Mouse (Mus musculus) megakaryocyte, adult 5-6 weeks (primary cell): ENCODE measurements around the gene Actr2. TPM values are rescaled to one million over a fixed set of nuclear protein-coding genes. Genes with fewer than 3 reads are reported as not detected.
"Not testable (repeated sequence)": the region's sequence is repeated elsewhere in the genome, so short reads cannot be mapped to it uniquely, and the experiment has no call there.

Experiments
- ATAC-seq: 2 replicates; pipeline ENCODE4 v1.8.0; 2016; ENCODE audit warnings: mild to moderate bottlenecking, inconsistent platforms; ENCODE audit not compliant: poor library complexity, severe bottlenecking
- total RNA-seq, 2 experiments: library from RNA; stranded (forward) in 1 of 2; stranded (reverse) in 1 of 2; fragments of 153-499, 151-499 nt in 1 of 2; fragments of 221-1000, 200-1000 nt in 1 of 2; gene quantifications; 2 replicates each; pipeline versions ENCODE4 v1.2.3 to v1.2.4; 2015 to 2017

Gene Actr2
- total RNA-seq, 2 experiments from 2014 or later = 356 to 385 TPM

DNA sequence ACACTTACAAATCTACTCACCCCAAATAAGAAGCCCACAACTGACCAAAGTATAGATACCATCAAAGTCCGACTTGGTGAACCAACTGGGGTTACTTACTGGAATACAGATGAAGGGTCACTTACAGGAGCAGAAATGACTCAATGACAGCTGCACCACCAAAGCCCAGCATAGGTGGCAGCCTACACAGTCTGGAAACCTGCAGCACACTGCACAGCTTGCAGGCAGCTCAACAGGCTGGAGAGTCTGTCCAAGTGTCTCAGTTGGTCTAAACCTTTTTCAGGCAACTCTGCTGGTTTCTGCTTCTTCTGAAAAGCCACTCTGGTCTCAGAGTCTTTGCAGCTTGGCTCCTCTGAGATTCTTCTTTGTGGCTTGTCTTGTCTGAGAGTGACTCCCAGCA, 12.7 kb upstream of the Actr2 start:
- ATAC-seq = no peak

DNA sequence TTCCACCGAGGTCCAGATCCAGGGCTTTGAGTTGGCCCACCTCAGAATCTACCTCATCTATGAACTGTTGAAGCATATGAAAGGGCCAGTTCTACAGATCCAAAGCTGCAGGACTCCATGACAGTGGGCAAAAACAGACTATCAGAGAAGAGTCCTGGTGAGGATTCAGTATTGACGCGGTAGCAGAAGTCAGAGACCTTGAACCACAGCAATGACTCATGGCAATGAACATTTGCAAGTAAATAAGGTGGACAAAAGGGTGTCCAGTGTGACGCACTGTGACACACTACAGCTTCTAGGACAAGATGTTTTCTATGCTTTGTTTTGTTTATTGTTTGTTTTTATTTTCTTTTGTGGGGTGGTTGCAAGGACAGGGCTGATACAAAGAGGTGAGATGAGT, 4.0 kb upstream of the Actr2 start:
- ATAC-seq = no peak

DNA sequence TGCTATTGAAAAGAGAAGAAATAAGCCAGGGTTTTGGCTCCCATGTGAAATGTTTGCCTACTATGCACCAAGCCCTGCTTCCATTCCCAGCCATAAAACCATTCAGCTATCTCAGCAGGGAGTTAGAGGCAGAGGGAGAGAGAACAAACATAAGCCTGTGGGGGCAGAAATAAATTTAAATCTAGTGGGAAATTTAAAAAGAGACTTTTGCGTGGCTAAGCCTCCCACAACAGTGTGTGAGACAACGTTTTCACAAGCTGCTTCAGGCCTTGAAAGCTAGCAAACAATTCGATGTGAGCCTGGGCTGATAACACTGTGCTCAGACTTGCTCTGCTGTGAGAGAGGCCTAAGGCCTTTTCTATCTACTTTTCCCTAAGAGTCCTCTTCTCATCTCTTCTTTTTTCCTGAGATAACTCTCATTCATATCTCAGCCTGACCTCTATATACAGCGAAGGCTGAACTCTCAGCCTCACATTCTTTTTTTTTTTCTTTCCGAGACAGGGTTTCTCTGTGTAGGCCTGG, 3.4 kb upstream of the Actr2 start:
- no peak for ATAC-seq

DNA sequence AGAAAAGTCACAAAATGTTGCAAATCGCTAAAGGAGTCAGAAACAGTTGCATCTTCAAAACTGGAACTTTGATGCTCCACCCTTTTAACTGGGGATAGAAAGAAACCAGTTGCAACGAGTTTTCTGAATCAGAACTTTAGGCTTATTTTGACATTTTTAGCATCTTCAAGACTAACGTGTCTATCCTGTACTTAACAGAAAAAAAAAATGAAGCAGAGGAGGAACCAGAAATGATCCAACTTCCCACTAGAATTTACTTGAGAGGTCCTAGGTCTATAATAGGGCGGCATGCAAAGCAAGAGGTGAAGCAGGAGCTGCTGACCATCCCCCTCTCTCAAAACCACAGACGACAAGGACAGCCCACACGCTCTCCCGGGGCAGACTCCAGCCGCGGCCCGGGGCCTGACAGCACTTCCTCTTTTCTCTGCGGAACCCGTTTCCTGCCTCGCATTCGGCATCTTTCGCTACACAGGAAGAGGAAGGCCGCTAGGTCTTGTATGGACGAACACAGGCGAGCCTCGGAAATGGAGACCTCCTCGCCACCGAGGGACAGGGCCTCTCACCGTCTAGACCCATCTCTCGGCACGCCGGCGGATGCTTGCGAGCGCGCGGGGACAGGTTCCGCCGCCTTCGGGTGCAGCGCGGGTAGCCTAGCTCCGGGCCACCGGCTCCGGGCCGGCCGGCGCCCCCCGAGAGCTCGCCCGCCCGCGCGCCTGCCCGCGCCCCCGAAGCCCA, 540 bp downstream of the Actr2 start:
- ATAC-seq = peak; percentile 67

DNA sequence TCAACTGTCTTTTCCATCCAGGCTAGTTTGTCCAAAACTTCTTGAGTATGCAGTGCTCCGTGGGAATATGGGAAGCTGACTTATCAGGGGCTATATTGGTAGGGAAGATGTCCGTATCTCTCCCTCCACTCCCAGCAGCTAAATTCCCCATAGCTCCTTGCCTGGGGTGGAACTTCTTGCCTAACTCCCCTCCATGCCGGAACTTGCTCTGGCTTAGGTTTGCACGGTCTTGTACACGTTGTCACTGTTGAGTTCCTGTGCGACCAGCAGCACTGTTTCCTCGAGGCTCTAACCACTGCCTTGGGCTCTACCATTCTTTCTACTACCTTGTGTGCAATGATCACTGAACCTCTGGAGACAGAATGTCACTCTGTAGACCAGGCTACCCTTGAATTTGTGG, 4.6 kb downstream of the Actr2 start:
- 0 out of 2 replicates have a peak, but pooled peaks have one; percentile 2 for ATAC-seq

DNA sequence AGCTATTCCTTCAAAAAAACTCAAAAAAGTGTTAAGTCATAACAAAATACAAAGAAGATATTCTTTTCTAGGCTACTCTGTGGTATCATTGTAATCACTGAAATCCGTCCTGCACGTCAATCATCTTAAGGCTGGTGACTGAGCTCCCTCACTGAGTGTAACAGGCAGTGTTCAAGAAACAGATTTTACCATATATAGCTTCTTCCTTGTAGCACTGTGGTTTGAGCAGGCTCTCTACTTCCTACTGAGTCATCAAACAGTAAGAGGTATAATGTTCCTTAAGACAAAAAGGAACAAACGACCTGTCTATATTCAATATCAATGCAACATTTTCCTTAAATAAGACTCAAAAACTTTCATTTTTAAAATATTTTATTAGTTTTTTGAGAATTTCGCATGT, 5.0 kb downstream of the Actr2 start:
- ATAC-seq = peak; percentile 63

DNA sequence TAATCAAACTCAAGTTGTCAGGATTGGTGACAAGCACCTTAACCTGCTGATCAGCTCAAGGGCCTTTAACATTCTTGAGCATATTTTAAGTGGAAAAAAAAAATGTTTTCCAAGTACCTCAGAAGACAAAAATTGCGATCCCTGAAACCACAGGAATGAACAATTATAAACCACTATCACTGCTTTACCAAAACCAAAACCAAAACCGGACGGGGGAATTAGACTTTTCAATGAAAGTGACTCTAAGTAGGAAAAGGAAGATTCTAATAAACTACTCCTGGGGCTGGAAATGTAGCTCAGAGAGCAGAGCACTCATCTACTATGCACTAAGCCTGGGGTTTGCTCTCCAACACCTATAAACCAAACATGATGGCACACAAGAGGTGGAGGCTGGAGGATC, 5.8 kb downstream of the Actr2 start:
- ATAC-seq = no peak

DNA sequence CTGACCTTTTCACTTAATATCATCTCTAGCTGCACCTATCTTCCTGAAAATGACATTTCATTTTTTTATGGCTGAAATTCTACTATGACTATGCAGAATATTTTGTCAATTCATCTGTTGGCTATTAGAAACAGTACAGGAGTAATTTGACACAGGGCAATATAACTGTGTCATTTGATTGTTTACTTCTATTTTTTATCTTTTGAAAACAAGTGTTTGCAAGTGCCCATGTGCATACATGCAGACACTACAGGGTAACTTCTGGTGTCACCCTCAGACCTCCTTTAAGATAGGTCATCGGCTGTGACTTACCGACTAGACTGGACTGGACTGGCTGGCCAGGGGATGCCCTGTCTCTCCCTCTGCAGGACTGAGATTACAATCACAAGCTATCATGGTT, 8.8 kb downstream of the Actr2 start:
- ATAC-seq = no peak

DNA sequence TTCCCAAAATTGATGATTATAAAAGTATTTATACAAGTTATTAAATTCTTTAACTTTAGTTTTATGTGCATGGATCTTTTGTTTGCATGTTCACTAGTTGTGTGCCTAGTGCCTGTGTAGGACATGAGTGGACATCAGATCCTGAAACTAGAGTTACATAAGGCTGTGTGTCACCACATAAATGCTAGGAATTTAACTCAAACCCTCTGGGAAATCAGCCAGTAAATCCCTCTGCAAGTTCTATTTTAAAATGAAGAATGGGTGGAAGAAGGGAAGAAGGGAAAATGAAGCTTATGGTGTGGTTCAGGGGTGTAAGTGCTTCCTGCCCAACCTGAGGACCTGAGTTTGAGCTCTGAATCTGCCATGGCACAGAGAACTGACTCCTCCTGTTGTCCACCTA, 26.4 kb downstream of the Actr2 start:
- no peak for ATAC-seq

DNA sequence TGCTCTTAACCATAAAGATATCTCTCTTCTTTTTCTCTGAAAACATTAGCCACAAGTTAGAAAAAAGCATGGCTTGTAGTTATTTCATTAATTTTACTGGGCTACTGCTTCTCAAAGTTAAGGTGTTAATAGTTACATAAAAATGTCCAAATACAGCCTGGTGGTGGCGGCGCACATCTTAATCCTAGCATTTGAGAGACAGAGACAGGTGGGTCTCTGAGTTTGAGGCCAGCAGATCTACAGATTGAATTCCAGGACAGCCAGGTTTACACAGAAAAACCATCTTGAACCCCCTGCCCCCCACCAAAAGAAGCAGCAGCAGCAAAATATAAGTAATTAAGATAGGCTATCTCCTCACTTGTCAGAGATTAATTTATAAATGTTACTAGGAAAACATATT, 27.1 kb downstream of the Actr2 start:
- no peak for ATAC-seq

DNA sequence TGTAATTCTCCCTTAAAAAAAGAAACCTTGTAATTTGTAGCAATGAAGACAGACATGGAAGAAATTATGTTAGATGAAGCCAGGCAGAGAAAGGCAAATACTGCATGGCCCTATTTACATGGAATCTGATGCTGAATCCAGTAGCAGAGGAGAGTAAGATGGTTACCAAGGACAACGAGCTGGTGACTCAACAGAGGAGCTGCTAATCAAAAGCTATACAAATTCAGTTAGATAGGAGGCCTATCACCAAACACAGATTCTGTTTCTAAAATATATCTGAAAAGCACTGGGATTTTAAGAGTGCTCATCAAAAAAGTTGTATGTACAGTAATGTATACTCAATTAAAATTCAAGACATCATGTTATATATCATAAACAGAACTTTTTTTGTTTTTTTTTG, 37.3 kb downstream of the Actr2 start:
- ATAC-seq = no peak

DNA sequence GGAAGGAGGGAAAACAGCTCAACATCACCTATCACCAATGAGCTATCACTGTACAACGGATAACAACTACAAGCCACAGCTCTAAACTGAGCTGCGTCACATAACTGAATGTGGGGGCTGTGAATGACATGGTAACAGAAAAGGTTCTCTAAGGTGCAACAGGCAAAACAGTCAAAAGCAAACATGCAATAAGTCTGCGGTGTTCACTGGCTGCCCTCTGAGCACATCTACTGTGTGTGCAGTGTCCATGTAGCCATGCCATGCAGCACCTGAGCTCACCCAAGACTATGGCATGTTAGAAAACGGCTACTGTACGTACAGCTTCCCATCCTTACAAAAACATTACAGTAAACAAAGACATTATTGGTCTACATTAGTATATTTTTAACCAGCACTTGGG, 39.9 kb downstream of the Actr2 start:
- no peak for ATAC-seq

DNA sequence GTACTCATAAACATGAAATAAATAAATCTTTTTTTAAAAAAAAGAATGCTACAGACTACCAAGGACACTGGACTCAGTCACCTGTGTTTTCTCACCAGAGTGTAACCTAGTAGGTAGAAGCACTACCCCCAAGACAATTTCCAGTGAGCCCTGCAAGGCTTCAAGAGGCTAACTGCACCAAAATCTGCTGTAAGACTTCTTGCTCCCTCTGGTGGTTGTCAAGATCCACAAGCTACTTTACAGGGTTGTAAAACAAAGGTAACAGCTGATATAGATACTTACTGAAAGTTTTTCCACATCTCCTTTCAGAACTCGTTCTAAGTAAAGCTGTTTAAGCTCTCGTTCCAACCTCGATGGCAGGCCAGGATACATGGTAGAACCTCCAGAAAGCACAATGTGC, 40.5 kb downstream of the Actr2 start:
- no peak for ATAC-seq

DNA sequence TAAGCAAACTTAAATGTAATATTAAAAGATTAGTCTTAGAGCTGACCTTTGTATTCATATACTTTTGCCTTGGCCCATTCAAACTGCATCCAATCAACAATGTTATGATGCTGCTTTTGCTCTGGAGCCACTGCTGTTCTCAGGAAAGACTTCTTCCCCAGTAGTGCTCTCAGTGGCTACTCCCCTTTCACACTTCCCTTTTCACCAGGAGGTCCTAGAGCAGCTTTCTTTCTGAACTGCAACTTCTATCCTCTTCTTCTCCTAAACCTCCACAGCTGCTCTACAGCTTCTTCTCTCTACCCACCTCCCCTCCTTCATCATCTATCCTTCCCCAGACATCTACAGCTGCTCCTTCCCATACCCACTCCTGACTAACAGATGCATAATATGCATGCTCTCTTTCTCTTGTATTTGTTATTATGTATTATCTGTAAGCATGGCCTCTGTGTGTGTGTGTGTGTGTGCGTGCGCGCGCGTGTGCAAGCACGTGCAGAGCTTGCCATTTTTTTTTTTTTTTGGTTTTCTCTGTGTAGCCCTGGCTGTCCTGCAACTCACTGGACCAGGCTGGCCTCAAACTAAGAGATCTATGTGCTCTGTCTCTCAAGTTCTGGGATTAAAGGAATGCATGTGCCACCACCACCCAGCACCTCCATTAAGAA, 44.2 kb downstream of the Actr2 start:
- peak; percentile 75 for ATAC-seq

DNA sequence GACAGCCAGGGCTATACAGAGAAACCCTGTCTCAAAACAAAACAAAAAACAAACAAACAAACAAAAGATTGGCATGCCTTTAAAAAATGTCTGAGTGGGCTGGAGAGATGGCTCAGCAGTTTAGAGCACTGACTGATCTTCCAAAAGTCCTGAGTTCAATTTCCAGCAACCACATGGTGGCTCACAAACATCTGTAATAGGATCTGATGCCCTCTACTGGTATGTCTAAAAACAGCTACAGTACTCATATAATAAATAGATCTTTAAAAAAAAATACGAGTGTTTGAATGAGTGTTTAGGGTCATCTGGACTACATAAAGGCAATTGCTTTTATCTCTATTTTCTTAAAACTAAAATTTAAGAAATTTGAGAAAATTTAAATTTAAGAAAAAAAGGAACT, 45.2 kb downstream of the Actr2 start:
- no peak for ATAC-seq

DNA sequence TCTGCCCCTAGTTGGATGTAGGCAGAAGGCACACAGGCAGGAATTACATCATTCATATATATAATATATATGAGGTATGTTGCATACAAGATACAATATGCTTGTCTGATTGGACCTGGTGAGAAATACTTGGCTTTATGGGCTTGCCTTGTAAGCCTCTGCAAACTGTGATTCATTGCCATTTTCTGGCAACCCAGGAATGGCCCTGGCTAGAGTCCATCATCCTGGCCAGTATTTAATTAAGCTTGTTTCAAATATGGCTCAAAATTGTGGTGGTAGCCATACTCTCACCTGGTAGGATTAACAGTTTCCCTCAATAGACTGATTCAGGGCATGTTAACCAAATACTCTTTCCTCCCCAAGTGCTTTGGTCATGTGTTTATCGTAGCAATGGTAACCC, 46.6 kb downstream of the Actr2 start:
- no peak for ATAC-seq

DNA sequence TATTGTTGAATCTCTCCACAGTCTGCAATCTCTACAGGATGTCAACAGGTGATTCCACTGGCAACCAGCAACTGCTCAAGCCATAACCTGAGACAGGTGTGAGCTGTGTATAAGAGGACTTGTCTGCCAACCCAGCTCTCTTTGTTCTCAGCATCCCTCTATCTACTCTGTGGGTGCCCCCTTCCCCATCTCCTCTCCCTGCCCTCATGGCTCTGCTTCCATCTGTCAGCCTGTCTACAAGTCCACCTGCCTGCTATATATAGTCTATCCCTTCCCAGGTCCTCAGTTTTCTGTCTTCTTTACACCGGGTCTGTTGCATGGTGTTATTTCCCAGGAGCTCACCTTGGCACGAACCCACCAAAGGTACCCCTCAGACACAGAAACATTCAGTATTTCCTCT, 47.8 kb downstream of the Actr2 start:
- ATAC-seq = no peak

DNA sequence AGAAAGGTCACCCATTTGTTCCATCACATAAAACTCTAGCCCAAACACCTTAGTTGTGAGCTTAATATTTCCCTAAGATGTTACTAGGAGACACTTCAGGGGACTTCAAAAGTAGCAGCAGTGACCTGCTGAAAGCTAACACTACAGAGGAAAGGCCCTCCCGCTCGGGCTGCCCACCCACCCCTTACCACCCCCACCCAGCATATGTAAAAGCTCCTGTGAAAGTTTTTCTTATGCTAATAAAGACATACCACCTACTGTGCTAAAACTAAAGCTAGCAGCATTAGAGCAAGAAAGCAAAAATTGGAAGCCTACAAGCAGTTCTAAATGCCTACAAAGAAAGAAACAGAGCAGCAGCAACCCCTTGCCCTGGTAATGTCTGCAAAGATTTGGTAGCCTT, 48.6 kb downstream of the Actr2 start:
- not testable (repeated sequence) for ATAC-seq

DNA sequence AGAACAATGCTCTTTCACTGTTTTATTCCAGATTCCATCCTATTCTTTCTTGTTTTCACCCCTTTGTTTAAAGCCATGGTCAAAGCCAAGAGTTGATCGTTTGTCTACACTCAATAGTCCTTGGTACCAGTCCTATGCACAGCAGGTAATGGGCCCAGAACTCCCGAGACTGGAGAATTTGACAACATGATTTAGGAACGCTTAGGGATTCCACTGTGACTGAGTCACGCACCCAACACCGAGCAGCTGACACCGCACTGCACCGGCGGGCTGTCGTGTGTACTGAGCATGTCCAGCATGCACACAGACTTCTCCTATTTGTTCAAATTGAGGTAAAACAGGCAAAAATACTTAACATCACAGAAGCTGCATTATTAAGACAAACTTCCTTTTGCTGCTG, 49.9 kb downstream of the Actr2 start:
- not testable (repeated sequence) for ATAC-seq

DNA sequence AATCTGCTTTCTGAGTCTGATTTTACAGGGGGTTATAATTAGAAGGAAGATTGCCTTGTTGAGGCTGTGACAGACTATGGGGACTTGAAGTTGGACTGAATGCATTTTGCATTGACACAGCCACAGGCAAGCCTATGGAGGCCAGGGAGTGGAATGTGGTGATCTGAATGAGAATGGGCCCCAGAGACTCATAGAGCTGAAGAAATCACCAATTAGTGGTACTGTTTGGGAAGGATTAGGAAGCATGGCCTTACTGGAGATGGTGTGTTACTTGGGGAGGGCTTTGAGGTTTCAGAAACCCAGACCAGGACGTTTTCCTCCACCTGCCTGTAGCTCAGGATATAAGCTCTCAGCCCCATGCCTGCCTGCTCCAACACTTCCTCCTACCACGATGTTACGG, 53.0 kb downstream of the Actr2 start:
- no peak for ATAC-seq

DNA sequence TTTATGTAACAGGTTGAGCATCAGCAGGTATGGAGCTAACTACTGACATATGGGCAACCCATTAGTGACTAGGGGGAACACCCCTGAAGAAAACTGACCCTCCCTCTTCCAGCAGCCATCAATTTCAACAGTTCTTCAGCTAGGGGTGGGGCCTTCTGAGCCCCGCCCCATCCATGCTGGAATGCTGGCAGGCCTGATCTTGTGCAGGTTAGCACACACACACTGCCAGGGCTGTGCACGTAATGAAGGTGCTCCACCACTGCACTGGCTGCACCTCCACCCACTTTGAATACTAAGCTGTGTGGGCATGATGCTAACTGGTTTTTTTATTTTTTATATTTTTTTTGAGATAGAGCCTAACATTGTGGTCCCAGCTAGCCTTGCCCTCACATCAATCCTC, 55.3 kb downstream of the Actr2 start:
- ATAC-seq = no peak

DNA sequence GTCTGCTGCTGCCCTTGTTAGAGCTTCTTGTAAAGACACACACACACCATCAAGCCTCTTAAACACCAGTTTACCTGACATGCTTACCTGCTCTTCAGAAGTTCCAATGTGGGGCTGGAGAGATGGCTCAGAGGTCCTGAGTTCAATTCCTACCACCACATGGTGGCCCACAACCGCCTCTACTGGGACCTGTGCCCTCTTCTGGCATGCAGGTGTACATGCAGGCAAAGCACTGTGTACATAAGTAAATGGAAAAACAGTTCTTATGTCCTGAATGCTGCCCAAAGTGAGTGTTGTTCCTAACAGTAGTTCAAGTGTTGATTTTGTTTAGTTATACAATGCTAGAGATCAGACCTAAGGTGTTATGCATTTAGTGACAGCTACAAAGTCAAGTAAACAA, 56.5 kb downstream of the Actr2 start:
- no peak for ATAC-seq

DNA sequence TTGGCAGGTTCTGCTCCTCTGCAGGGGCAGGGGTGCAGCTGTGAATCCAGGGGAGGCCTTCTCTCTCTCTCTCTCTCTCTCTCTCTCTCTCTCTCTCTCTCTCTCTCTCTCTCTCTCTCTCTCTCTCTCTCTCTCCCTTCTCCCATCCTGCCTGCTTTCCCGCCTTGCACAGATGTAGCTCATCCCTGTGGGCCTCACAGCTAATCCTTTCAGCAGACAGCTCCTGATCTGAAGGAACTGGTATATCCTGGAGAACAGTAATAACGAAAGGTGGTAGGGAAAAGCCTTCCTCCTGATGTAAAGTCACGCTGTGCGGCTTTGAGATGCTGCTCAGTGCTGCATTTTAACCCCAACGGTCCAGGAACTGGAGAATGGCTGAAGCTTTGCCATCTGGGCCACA, 58.1 kb downstream of the Actr2 start:
- ATAC-seq = no peak
